8 mouse cellular contexts compared by ENCODE assay signal in the genomic region with DNA sequence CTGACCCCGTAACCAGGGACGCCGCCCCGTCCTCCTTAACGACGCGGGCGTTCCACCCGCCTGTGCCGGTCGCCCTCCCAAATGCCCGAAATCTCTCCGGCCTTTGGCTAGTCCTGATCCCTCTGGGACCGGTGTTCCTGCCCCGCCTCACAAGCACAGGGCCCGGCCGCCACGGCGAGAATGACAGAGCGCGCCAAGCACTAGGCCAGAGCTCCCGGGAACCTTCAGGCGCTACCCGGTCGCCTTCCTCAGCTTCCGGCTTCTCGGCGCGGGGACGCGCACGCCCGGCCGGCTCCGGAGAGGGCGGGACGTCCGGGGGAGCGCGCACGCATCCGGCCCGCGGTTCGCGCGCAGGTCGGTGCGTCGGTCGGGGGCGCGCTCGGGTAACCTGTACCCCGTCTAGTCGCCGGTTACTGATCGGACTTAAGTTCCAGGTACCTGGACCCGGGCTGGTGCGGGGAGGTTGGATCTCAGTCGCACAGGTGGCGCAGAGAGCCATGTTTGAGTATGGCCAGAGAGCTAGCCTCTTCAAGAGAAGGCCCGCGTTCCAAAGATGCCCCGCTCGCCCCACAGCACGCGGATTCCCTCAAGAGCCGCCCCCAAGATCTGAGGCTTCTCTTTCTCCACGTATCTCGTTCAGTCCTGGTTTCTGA. TPM values are rescaled to one million over a fixed set of nuclear protein-coding genes. Genes with fewer than 3 reads are reported as not detected.
DNase-seq lines count a peak whose midpoint lies in the region; ATAC-seq and TF ChIP-seq lines count a peak whose summit lies in the region.

A gene (plus strand): TSS at position 41 of the 653 bp plus-strand sequence.

- peak within 1 kb of the TSS; percentile 89 for H3K9ac ChIP-seq in MEL (ENCODE audit: control insufficient read depth, low read depth, low read length, poor library complexity, severe bottlenecking)
- H3K9ac ChIP-seq in lung, embryonic 16.5 days (ENCODE audit: low read length): peak within 1 kb of the TSS; percentile 95

- peak; percentile 97 for DNase-seq in MEL (ENCODE audit: low read depth, low spot score)
- peak; percentile 94 for DNase-seq in cerebellum, adult 2 months
- DNase-seq in forelimb bud, embryonic 11.5 days (ENCODE audit: low read depth, low spot score): peak; percentile 90
- DNase-seq in layer of hippocampus, adult 9-10 months (ENCODE audit: low spot score): peak; percentile 65
- DNase-seq in ovary, postnatal 10 days (ENCODE audit: low spot score): peak; percentile 85
- DNase-seq in thymus, postnatal 10 days (ENCODE audit: low spot score in 2 of 2): peak; percentile 90 to 94

- peak within 1 kb of the TSS; percentile 85 for H3K4me2 ChIP-seq in lung, embryonic 16.5 days (ENCODE audit: low read depth, low read length)

- peak within 1 kb of the TSS; percentile 83 to 84 for H3K4me3 ChIP-seq in MEL (ENCODE audit: control insufficient read depth in 1 of 2, insufficient read depth in 1 of 2, low read depth in 2 of 2, low read length in 2 of 2)
- peak within 1 kb of the TSS; percentile 66 for H3K4me3 ChIP-seq in cerebellum, adult 2 months (replicated peaks; ENCODE audit: insufficient read depth, low read depth, low read length)
- peak within 1 kb of the TSS; percentile 93 for H3K4me3 ChIP-seq in lung, embryonic 16.5 days (ENCODE audit: low read length)

- no peak; the same call in 1 of the 2 replicates for TF ChIP-seq RAD21 in MEL (IDR thresholded peaks at IDR 0.05; ENCODE audit: low read depth, low read length)

- TF ChIP-seq CTCF in MEL (IDR thresholded peaks at IDR 0.05 in 2 of 3, conservative IDR thresholded peaks at IDR 0.05 in 1 of 3; ENCODE audit: control insufficient read depth in 1 of 3, insufficient read depth in 1 of 3, low read depth in 2 of 3, low read length in 3 of 3, poor library complexity in 1 of 3, severe bottlenecking in 1 of 3): no peak
- no peak for TF ChIP-seq CTCF in cerebellum, adult 2 months (IDR thresholded peaks at IDR 0.05; ENCODE audit: borderline replicate concordance, insufficient read depth, low read depth, low read length)

- H3K79me2 ChIP-seq in MEL (ENCODE audit: control insufficient read depth, insufficient read depth, low read length, poor library complexity): peaks cover 19% of the 10 kb centered on the region

- peak; percentile 50 to 62 for ATAC-seq in hematopoietic stem cell, adult 5-6 weeks (replicated peaks in 1 of 2; ENCODE audit: insufficient read depth in 1 of 2, low FRiP score in 2 of 2, low TSS enrichment in 1 of 2, low read depth in 1 of 2, poor library complexity in 2 of 2, severe bottlenecking in 2 of 2)
- peak; percentile 96 for ATAC-seq in lung, embryonic 16.5 days (ENCODE audit: low read depth)

- TF ChIP-seq EP300 in MEL (IDR thresholded peaks at IDR 0.05; ENCODE audit: low read depth in 1 of 2, low read length in 2 of 2): peak in 1 of 2 experiments; percentile 21; a peak in 1 of 4 replicates

- peak within 1 kb of the TSS; percentile 96 for H3K27ac ChIP-seq in MEL (ENCODE audit: control insufficient read depth, low read depth, low read length)
- H3K27ac ChIP-seq in cerebellum, adult 2 months (ENCODE audit: insufficient read depth, low read length): peak within 1 kb of the TSS; percentile 83
- H3K27ac ChIP-seq in lung, embryonic 16.5 days (ENCODE audit: low read length): peak within 1 kb of the TSS; percentile 92

- TF ChIP-seq POLR2A in MEL (IDR thresholded peaks at IDR 0.05; ENCODE audit: control insufficient read depth in 1 of 2, insufficient read depth in 1 of 2, low read depth in 1 of 2, low read length in 2 of 2, poor library complexity in 1 of 2): peak; percentile 86 to 90; a peak in 3 of 4 replicates
- peak; percentile 79; the same call in 1 of the 2 replicates for TF ChIP-seq POLR2A in cerebellum, adult 2 months (IDR thresholded peaks at IDR 0.05; ENCODE audit: borderline replicate concordance, insufficient read depth, low read length)

- WGBS in cerebellum, adult 2 months: under 1% methylated on average over 71 of the region's 71 CpGs
- under 1% methylated on average over 71 of the region's 71 CpGs for WGBS in lung, embryonic 16.5 days

- H3K36me3 ChIP-seq in MEL (ENCODE audit: control insufficient read depth in 1 of 2, insufficient read depth in 2 of 2, low read length in 2 of 2): peaks cover 0 to 22% of the 10 kb centered on the region in 2 experiments; a peak in 2 of 4 replicates
- no peaks in the 10 kb centered on the region for H3K36me3 ChIP-seq in lung, embryonic 16.5 days (ENCODE audit: control insufficient read depth, insufficient read depth, low read length)

- H3K9me3 ChIP-seq in MEL (replicated peaks; ENCODE audit: insufficient read depth, low read length): no peaks in the 10 kb centered on the region
- H3K9me3 ChIP-seq in lung, embryonic 16.5 days (ENCODE audit: control insufficient read depth, low read length): no peaks in the 10 kb centered on the region

- peaks cover 4 to 5% of the 10 kb centered on the region in 2 experiments; a peak in 3 of 4 replicates for H3K4me1 ChIP-seq in MEL (ENCODE audit: control insufficient read depth in 1 of 2, insufficient read depth in 2 of 2, low read length in 2 of 2)
- H3K4me1 ChIP-seq in cerebellum, adult 2 months (ENCODE audit: control insufficient read depth, insufficient read depth, low read length): peaks cover 2% of the 10 kb centered on the region; the same call in 1 of the 2 replicates
- H3K4me1 ChIP-seq in lung, embryonic 16.5 days (replicated peaks; ENCODE audit: control insufficient read depth, insufficient read depth, low read length): peaks cover 4% of the 10 kb centered on the region; the same call in 1 of the 2 replicates

- H3K27me3 ChIP-seq in MEL (ENCODE audit: control insufficient read depth in 1 of 2, insufficient read depth in 2 of 2, low read length in 2 of 2): no peaks in the 10 kb centered on the region
- no peaks in the 10 kb centered on the region for H3K27me3 ChIP-seq in cerebellum, adult 2 months (ENCODE audit: control insufficient read depth, insufficient read depth, low read length)
- H3K27me3 ChIP-seq in lung, embryonic 16.5 days (ENCODE audit: control insufficient read depth, insufficient read depth, low read depth, low read length): no peaks in the 10 kb centered on the region

TF ChIP-seq in MEL, 35 proteins besides CTCF, POLR2A, EP300 and RAD21:
- TF ChIP-seq POLR2AphosphoS2 (IDR thresholded peaks at IDR 0.05; ENCODE audit: low read length): peak; percentile 89
- TF ChIP-seq USF1 (IDR thresholded peaks at IDR 0.05; ENCODE audit: low read depth, low read length): 0 out of 2 replicates have a peak, but pooled peaks have one; percentile 4
- no peak for TF ChIP-seq BHLHE40 (IDR thresholded peaks at IDR 0.05; ENCODE audit: borderline replicate concordance, low read depth, low read length)
- peak; percentile 94 for TF ChIP-seq NELFE (IDR thresholded peaks at IDR 0.05; ENCODE audit: low read depth, low read length)
- no peak for TF ChIP-seq RCOR1 (IDR thresholded peaks at IDR 0.05; ENCODE audit: low read depth, low read length)
- TF ChIP-seq CHD1 (IDR thresholded peaks at IDR 0.05; ENCODE audit: low read depth, low read length): peak; percentile 64
- TF ChIP-seq NRF1 (IDR thresholded peaks at IDR 0.05; ENCODE audit: insufficient read depth, low read depth, low read length, poor library complexity, severe bottlenecking): peak; percentile 69
- peak; percentile 87 for TF ChIP-seq ZMIZ1 (IDR thresholded peaks at IDR 0.05; ENCODE audit: low read depth, low read length)
- TF ChIP-seq SIN3A (IDR thresholded peaks at IDR 0.05; ENCODE audit: low read length): peak; percentile 99
- peak; percentile 11; the same call in 1 of the 2 replicates for TF ChIP-seq SMC3 (IDR thresholded peaks at IDR 0.05; ENCODE audit: low read depth, low read length)
- peak; percentile 95 for TF ChIP-seq ELF1 (IDR thresholded peaks at IDR 0.05; ENCODE audit: low read depth, low read length)
- no peak for TF ChIP-seq ZKSCAN1 (IDR thresholded peaks at IDR 0.05; ENCODE audit: low read depth, low read length)
- peak; percentile 89 for TF ChIP-seq HCFC1 (IDR thresholded peaks at IDR 0.05; ENCODE audit: low read depth, low read length)
- TF ChIP-seq ETS1 (IDR thresholded peaks at IDR 0.05; ENCODE audit: low read depth, low read length): peak; percentile 53; the same call in 1 of the 2 replicates
- TF ChIP-seq MAX (IDR thresholded peaks at IDR 0.05; ENCODE audit: low read length): peak; percentile 99
- TF ChIP-seq UBTF (IDR thresholded peaks at IDR 0.05; ENCODE audit: borderline replicate concordance, insufficient read depth, low read depth, low read length): no peak
- TF ChIP-seq TCF12 (IDR thresholded peaks at IDR 0.05; ENCODE audit: low read depth, low read length): 0 out of 2 replicates have a peak, but pooled peaks have one; percentile 17
- TF ChIP-seq MAZ (IDR thresholded peaks at IDR 0.05; ENCODE audit: low read depth, low read length): no peak; the same call in 1 of the 2 replicates
- 0 out of 2 replicates have a peak, but pooled peaks have one; percentile 41 for TF ChIP-seq MEF2A (IDR thresholded peaks at IDR 0.05; ENCODE audit: extremely low read depth, insufficient replicate concordance, low read depth, low read length, poor library complexity, severe bottlenecking)
- peak; percentile 50; the same call in 1 of the 2 replicates for TF ChIP-seq E2F4 (IDR thresholded peaks at IDR 0.05; ENCODE audit: borderline replicate concordance, low read depth, low read length)
- TF ChIP-seq MXI1 (IDR thresholded peaks at IDR 0.05; ENCODE audit: low read depth, low read length): peak; percentile 93

RNA-seq across cellular contexts. Expression of the gene that starts here (rescaled TPM):
- 40.5 and 43.3 TPM in 2 replicates for total RNA-seq in MEL (2012; rRNA removed)
- polyA plus RNA-seq in MEL (2012; ENCODE audit: insufficient read depth in 1 of 2, insufficient read length in 2 of 2, low read depth in 1 of 2, low replicate concordance in 2 of 2, missing spikeins in 1 of 2): 10 to 100 TPM in 1 of 2 experiments, not detected in 1; 86.6 TPM
- 42.8 and 43.5 TPM in 2 replicates for polyA plus RNA-seq in cerebellum, adult 2 months (2012; rRNA removed)
- 36.1 and 41.7 TPM in 2 replicates for total RNA-seq in hematopoietic stem cell, adult 5-6 weeks (2017)
- 51.9 and 52.3 TPM in 2 replicates for polyA plus RNA-seq in lung, embryonic 16.5 days (2015; fragmentation: Nextera tagmentation; extraction: Ambion mirVana)

Comparison
In these comparisons a context has a peak if more than half of its experiments do, and no peak if none do; other contexts are left out.
1. Peak in every context shown above with its lines: DNase-seq, ATAC-seq, H3K4me3 ChIP-seq and H3K27ac ChIP-seq.